Mouse (Mus musculus) heart, postnatal 0 days (tissue): Measurements from ENCODE around the gene Csrp3.

Experiments
- CTCF ChIP-seq: IDR thresholded peaks from 2 replicates; pipeline ENCODE4 v1.5.1; 2016; ENCODE audit warnings: antibody characterized with exemption, control low read depth, low read depth
- EP300 ChIP-seq: IDR thresholded peaks from 2 replicates; pipeline ENCODE4 v1.6.1; 2016; ENCODE audit warnings: antibody characterized with exemption, low read depth

DNA sequence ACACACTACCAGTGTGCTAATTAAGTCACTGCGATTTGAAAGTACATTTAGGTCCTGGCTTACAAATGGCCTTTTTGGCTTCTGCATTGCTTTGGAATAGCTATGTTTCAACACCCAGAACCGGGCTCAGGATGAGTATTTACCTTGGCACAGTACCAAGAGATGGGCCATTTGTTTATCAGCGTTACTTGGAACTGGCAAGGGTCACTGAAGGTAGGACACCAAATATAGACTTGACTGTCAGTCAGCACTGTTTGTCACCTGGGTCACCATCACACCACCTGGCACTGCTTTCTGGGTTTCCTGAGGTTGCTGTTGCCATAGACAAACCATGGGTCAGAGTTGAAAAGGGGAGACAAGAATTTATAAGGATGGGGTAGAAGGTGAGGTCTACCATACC, 5.5 kb downstream of the Csrp3 start:
- no peak for TF ChIP-seq CTCF
- TF ChIP-seq EP300, result peak; percentile 64
